Mouse (Mus musculus) embryo, embryonic 9.5 days (tissue): ENCODE results near the gene Gnb1.

Experiments
- DNase-seq: peaks from one replicate; pipeline ENCODE4 v3.0.0-alpha.2; 2017; ENCODE audit errors: extremely low spot score

Gene Gnb1

GRCm38 (mm10) chr4:155578336-155579125 lies 87.4 kb downstream of the Gnb1 start:
- DNase-seq = no peak

GRCm38 (mm10) chr4:155580420-155580819 lies 89.3 kb downstream of the Gnb1 start:
- peak; percentile 63 for DNase-seq

DNA sequence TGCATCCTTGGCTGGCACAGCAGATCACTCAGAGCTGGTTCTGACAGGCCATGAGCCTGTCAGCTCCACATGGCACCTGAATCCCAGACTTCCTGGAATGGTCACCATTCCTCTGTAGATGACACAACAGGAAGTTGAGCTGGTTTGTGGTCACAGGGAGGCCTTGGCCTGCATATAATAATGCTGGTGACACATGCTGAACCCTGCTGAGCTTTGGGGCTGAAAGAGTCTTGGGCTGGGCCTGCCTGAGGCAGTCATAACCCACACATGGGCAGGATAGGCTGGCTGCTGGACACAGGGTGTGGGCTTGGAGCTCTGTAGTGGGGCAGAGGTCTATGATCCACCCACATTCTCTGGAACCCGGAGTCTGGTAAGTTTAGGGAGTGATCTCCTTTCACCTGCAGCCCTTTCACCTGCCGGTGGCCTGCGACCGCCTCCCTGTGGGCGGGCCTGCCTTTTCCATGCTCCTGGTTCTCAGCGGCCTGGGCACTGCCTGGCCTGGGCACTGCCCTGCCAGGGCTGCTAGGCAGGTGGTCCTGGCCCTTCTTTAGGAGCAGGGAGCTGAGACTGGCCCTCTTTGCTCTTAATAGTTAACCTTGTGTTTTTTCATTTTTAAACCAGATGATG lies 91.2 kb downstream of the Gnb1 start:
- DNase-seq = no peak

- no peak for DNase-seq
Measured at GRCm38 (mm10) chr4:155589356-155589755, 98.2 kb downstream of the Gnb1 start.

DNA sequence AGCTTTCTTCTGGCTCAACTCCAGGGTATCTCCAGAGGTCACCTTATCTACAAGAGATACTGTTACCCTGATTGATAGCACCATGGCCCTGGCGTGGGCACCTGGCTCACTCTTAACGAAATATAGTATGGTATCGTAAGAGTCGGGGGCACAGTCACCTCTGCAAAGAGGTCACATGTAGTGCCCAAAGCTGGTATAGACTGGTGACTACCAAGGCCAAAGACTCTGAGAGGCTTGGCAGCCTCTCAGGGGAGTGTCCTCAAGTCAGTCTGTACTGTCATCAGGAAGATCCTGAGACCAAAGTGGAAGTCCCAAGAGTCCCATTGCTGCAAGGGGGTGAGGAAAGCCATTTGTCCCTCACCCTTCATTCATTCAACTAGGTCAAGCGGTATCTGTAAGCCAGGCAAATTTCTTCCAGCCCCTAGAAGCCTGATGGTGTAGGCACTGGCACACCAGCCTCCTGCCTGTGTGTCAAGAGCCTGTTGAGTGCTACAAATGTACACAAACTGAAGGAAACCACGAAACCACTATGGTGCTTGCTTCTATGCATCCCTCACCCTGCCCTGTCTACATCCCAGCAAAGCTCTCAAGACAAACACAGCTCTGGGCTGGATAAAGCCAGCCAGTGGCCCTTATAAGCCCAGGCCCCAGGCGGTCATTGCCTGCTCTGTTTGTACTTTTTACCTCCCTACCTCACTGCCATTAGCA lies 100.0 kb downstream of the Gnb1 start:
- DNase-seq = no peak

GRCm38 (mm10) chr4:155593780-155594179 lies 102.6 kb downstream of the Gnb1 start:
- DNase-seq = no peak

- no peak for DNase-seq
Measured at GRCm38 (mm10) chr4:155595777-155596176, 104.6 kb downstream of the Gnb1 start.

DNA sequence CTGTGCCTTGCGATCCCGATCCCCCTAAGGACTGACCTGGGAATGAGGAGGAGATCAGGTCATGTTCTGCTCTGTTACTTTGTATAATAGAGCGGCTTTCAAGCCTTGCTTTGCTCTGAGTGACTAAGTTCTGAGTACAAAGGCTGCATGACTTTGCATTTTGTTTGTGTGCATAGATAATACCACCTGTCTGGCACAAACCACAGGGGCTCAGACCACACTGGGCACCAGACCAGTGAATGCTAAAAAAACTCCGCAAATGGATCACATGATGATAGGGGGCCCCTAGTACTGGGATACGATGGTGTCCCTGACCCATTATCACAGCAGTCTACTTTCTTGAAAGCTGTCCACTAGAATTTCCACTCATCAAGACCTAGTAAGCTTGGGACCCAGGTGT lies 105.4 kb downstream of the Gnb1 start:
- DNase-seq = no peak

DNA sequence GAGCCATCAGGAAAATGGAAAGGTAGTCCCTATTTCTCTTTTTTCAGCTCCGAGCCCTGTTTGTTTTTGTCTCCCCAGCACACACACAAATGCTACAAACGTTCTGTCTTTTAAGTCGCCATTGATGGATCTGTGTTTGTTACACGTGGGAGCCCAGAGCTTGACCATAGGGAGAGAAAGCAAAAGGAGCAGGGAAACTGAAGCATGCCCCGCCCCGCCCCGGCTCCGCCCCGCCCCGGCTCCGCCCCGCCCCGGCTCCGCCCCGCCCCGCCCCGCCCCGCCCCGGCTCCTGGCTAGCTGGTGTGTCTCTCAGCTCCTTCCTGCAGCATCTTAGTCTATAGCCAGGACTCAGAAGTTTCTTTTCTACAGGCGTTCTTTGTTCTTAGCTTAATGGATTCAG lies 107.4 kb downstream of the Gnb1 start:
- peak; percentile 22 for DNase-seq

- DNase-seq = no peak
Measured at GRCm38 (mm10) chr4:155599901-155600825, 109.0 kb downstream of the Gnb1 start.

DNA sequence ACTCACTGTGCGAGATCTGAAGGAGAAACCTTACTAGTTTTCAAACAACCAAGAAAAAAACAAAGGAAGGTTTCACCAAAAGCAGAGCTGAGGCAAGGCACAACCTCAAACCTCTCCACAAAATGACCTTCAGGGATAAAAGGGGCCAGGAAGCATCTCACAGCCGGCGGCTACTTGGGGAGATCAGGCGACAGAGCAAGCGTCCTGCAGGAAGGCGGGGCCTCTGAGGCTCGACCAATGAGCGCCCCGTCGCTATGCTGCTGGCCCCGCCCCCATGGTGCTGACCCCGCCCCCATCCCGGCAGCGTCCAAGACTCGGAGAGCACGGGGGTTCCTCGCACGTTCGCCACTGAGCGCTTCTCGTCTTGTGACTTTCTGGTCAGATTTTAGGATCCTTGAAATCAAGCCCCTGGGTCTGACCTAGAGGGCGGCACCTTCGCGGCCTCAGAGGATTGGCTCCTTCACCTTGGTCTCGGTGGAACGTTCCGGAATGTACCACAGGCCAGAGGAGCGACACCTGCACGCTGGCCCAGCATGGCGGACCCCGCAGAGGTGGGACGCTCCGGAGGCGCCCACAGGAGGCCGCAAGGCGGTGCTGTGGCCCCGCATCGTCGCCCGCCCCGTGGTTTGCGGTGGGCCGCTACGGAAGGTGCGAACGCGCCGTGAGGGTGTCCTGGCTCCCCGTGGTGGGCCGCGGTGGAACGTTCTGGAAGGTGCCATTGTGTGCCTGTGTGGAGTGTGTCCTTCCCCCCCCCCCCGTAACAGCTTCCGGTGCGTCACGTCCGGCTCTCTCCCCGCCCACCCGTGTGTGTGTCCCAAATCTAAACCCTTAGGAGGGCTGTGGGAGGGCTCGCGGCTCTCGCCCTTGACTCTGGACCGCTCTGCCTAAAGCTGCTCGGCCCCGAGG lies 110.2 kb downstream of the Gnb1 start, which contains the start of gene Slc35e2:
Slc35e2 (plus strand) TSS at position 326 of the 906 bp plus-strand sequence.
- DNase-seq = peak; percentile 98

DNA sequence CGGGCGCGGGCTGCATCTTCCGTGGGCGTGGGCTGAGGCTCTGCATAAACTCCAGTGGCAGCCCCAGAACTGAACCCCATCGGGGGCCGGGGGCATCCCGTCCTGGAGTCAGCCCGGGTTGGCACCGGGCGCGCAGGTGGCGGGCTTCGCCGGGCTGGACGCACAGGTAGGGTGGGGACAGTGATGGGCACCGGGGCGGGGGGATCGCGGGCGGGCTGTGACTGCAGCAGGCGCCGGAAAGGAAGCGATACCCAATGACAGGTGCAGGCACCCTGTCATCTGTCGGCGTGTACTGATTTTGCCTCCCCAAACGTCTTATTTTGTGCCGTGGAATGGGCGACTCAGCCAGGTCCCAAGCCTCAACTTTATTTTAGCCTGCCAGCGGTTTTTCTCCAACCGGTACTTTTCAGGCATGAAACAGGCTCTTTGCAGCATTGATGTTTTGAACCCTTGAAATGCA lies 110.9 kb downstream of the Gnb1 start:
- no peak for DNase-seq

DNA sequence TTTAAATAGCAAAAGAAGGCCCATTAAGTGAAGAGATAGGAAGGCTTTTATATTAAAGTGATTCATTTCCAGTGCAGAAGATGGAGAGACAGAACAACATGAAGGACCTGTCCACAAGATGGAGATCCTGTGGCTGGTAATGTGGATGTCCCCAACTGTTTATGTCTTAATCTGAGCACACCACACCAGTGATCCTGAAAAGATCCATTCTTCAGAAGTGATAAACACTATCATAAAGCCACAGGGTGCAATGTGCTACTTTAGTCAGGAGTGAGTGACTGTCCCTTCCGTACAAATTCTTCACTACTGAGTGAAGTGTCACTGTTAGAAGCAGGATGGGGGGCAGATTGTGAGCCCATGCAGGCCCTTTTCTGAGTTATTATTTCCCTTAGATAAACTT lies 111.6 kb downstream of the Gnb1 start:
- DNase-seq = no peak

GRCm38 (mm10) chr4:155603801-155604200 lies 112.6 kb downstream of the Gnb1 start:
- no peak for DNase-seq

GRCm38 (mm10) chr4:155605132-155605531 lies 114.0 kb downstream of the Gnb1 start:
- no peak for DNase-seq

GRCm38 (mm10) chr4:155606825-155607224 lies 115.7 kb downstream of the Gnb1 start:
- no peak for DNase-seq
